9 mouse cellular contexts compared by ENCODE assay signal in genomic region chr2:167586041-167586440, GRCm38 (mm10). TPM values are rescaled to one million over a fixed set of nuclear protein-coding genes. Genes with fewer than 3 reads are reported as not detected.
A peak's percentile ranks its signal among the peaks of the same experiment; 100 is the strongest.
DNase-seq lines count a peak whose midpoint lies in the region; ATAC-seq lines count a peak whose summit lies in the region.
"Had no signal": no experiment of that assay in that cellular context is flagged by ENCODE, and none has a peak within 500 bp of the region (broad histone marks: within the 10 kb centered on the region; RNA-seq: fewer than 3 reads in every experiment).

No protein-coding gene starts in this region.

- no peak overlapping the region for H3K4me2 ChIP-seq in midbrain, embryonic 11.5 days
- no peak overlapping the region for H3K4me2 ChIP-seq in midbrain, embryonic 13.5 days (replicated peaks)
- no peak overlapping the region for H3K4me2 ChIP-seq in neural tube, embryonic 12.5 days (replicated peaks)
- H3K4me2 ChIP-seq: hindbrain, embryonic 15.5 days had no signal

- peak overlapping the region; percentile 20; the same call in 1 of the 2 replicates for H3K9ac ChIP-seq in midbrain, embryonic 11.5 days (ENCODE audit: low read length)
- H3K9ac ChIP-seq in midbrain, embryonic 13.5 days (replicated peaks) = no peak overlapping the region
- 0 out of 2 replicates have a peak overlapping the region, but pooled peaks have one; percentile 8 for H3K9ac ChIP-seq in neural tube, embryonic 12.5 days
- H3K9ac ChIP-seq: hindbrain, embryonic 15.5 days had no signal

- peaks cover 12% of the 10 kb centered on the region; the same call in 1 of the 2 replicates for H3K4me1 ChIP-seq in midbrain, embryonic 11.5 days (ENCODE audit: control insufficient read depth, insufficient read depth, low read length)
- H3K4me1 ChIP-seq in midbrain, embryonic 13.5 days (replicated peaks) = peaks cover 16% of the 10 kb centered on the region
- peaks cover 35% of the 10 kb centered on the region for H3K4me1 ChIP-seq in neural tube, embryonic 12.5 days

- no peak for DNase-seq in midbrain, embryonic 11.5 days (ENCODE audit: low spot score, missing footprints)
- peak; percentile 48 for DNase-seq in heart, adult 8-10 months (ENCODE audit: low spot score)
- peak; percentile 71 to 85 for DNase-seq in kidney, postnatal 25 days
- DNase-seq in left cerebral cortex, postnatal 25 days (ENCODE audit: low spot score in 2 of 2) = no peak
- DNase-seq in frontal cortex, adult 2 months (ENCODE audit: extremely low spot score in 1 of 2, low spot score in 1 of 2) = no peak
- DNase-seq in right cerebral cortex, postnatal 25 days = no peak

- H3K27ac ChIP-seq in midbrain, embryonic 11.5 days (ENCODE audit: low read depth, low read length) = no peak overlapping the region
- no peak overlapping the region for H3K27ac ChIP-seq in midbrain, embryonic 13.5 days
- H3K27ac ChIP-seq in neural tube, embryonic 12.5 days = no peak overlapping the region
- H3K27ac ChIP-seq: hindbrain, embryonic 15.5 days had no signal

- H3K36me3 ChIP-seq in midbrain, embryonic 11.5 days (ENCODE audit: control insufficient read depth, insufficient read depth, low read length) = no peaks in the 10 kb centered on the region
- no peaks in the 10 kb centered on the region for H3K36me3 ChIP-seq in midbrain, embryonic 13.5 days
- no peaks in the 10 kb centered on the region for H3K36me3 ChIP-seq in neural tube, embryonic 12.5 days
- H3K36me3 ChIP-seq: hindbrain, embryonic 15.5 days had no signal

- intact Hi-C loops in left cerebral cortex, postnatal 25 days (cut with DNase I) = loop anchor here (5.0 kb wide), 1 partner anchor 34 kb away; no protein-coding TSS in a partner anchor

- no peak overlapping the region for H3K4me3 ChIP-seq in midbrain, embryonic 11.5 days (ENCODE audit: low read depth, low read length)
- no peak overlapping the region for H3K4me3 ChIP-seq in midbrain, embryonic 13.5 days (replicated peaks)
- H3K4me3 ChIP-seq in neural tube, embryonic 12.5 days = no peak overlapping the region
- H3K4me3 ChIP-seq: hindbrain, embryonic 15.5 days had no signal

- 21% methylated on average over 8 of the region's 8 CpGs for WGBS in midbrain, embryonic 11.5 days
- WGBS in midbrain, embryonic 13.5 days = 27% methylated on average over 8 of the region's 8 CpGs
- 26% methylated on average over 8 of the region's 8 CpGs for WGBS in neural tube, embryonic 12.5 days

- no peaks in the 10 kb centered on the region for H3K9me3 ChIP-seq in midbrain, embryonic 11.5 days (ENCODE audit: control insufficient read depth, low read length)
- no peaks in the 10 kb centered on the region for H3K9me3 ChIP-seq in midbrain, embryonic 13.5 days
- H3K9me3 ChIP-seq in neural tube, embryonic 12.5 days = no peaks in the 10 kb centered on the region
- H3K9me3 ChIP-seq: hindbrain, embryonic 15.5 days had no signal

- no peak for ATAC-seq in midbrain, embryonic 11.5 days (ENCODE audit: low FRiP score)
- ATAC-seq in midbrain, embryonic 13.5 days = no peak
- no peak for ATAC-seq in neural tube, embryonic 12.5 days (ENCODE audit: low FRiP score, low read depth)

- no peaks in the 10 kb centered on the region; the same call in 1 of the 2 replicates for H3K27me3 ChIP-seq in midbrain, embryonic 11.5 days (ENCODE audit: control insufficient read depth, insufficient read depth, low read length)
- peaks cover 11% of the 10 kb centered on the region; the same call in 1 of the 2 replicates for H3K27me3 ChIP-seq in midbrain, embryonic 13.5 days
- no peaks in the 10 kb centered on the region for H3K27me3 ChIP-seq in neural tube, embryonic 12.5 days (replicated peaks)
- H3K27me3 ChIP-seq: hindbrain, embryonic 15.5 days had no signal

RNA-seq across cellular contexts. Expression of gene Ube2v1, which starts 45.9 kb away (rescaled TPM):
- 252 and 273 TPM in 2 replicates for polyA plus RNA-seq in midbrain, embryonic 11.5 days (2014; fragmentation: Nextera tagmentation; extraction: Ambion mirVana)
- polyA plus RNA-seq in midbrain, embryonic 13.5 days (2015; fragmentation: Nextera tagmentation; extraction: Ambion mirVana) = 298 and 301 TPM in 2 replicates
- total RNA-seq in heart, adult 8-10 months (2022) = 100 to 1,000 TPM; 120 to 152 (median 139) TPM
- 315 and 326 TPM in 2 replicates for polyA plus RNA-seq in neural tube, embryonic 12.5 days (2016; fragmentation: Nextera tagmentation; extraction: Ambion mirVana)
- total RNA-seq in left cerebral cortex, postnatal 25 days (2021) = 100 to 1,000 TPM; 254 to 264 TPM
- 250 and 280 TPM in 2 replicates for polyA plus RNA-seq in frontal cortex, adult 2 months (2012; rRNA removed)

RNA-seq across cellular contexts. Expression of gene Snai1, which starts 48.0 kb away (rescaled TPM):
- 18.4 and 20.8 TPM in 2 replicates for polyA plus RNA-seq in midbrain, embryonic 11.5 days (2014; fragmentation: Nextera tagmentation; extraction: Ambion mirVana)
- 5.4 and 5.8 TPM in 2 replicates for polyA plus RNA-seq in midbrain, embryonic 13.5 days (2015; fragmentation: Nextera tagmentation; extraction: Ambion mirVana)
- total RNA-seq in heart, adult 8-10 months (2022) = 1 to 10 TPM; 1.2 to 2.2 (median 1.4) TPM
- polyA plus RNA-seq in neural tube, embryonic 12.5 days (2016; fragmentation: Nextera tagmentation; extraction: Ambion mirVana) = 21.7 and 23.2 TPM in 2 replicates
- total RNA-seq in left cerebral cortex, postnatal 25 days (2021) = under 1 TPM; 0.57 to 0.94 TPM
- 2.3 and 3.0 TPM in 2 replicates for polyA plus RNA-seq in frontal cortex, adult 2 months (2012; rRNA removed)

Comparison
In these comparisons a context has a peak if more than half of its experiments do, and no peak if none do; other contexts are left out.
1. DNase-seq: peak in heart, adult 8-10 months (single experiment) and kidney, postnatal 25 days (2 of 2); none in midbrain, embryonic 11.5 days (single experiment), left cerebral cortex, postnatal 25 days (0 of 2), frontal cortex, adult 2 months (0 of 2) and right cerebral cortex, postnatal 25 days (single experiment).